Mouse (Mus musculus) frontal cortex, postnatal 14 days (tissue): ENCODE data around the gene Bola1.
A peak's percentile ranks its signal among the peaks of the same experiment; 100 is the strongest.
"Not testable (repeated sequence)": the region's sequence is repeated elsewhere in the genome, so short reads cannot be mapped to it uniquely, and the experiment has no call there.

ENCODE experiments used
- DNase-seq, 2 experiments: peaks; one replicate each; pipeline ENCODE4 v3.0.0; 2022; ENCODE audit warnings: low spot score in 2 of 2

Bola1 gene

DNA sequence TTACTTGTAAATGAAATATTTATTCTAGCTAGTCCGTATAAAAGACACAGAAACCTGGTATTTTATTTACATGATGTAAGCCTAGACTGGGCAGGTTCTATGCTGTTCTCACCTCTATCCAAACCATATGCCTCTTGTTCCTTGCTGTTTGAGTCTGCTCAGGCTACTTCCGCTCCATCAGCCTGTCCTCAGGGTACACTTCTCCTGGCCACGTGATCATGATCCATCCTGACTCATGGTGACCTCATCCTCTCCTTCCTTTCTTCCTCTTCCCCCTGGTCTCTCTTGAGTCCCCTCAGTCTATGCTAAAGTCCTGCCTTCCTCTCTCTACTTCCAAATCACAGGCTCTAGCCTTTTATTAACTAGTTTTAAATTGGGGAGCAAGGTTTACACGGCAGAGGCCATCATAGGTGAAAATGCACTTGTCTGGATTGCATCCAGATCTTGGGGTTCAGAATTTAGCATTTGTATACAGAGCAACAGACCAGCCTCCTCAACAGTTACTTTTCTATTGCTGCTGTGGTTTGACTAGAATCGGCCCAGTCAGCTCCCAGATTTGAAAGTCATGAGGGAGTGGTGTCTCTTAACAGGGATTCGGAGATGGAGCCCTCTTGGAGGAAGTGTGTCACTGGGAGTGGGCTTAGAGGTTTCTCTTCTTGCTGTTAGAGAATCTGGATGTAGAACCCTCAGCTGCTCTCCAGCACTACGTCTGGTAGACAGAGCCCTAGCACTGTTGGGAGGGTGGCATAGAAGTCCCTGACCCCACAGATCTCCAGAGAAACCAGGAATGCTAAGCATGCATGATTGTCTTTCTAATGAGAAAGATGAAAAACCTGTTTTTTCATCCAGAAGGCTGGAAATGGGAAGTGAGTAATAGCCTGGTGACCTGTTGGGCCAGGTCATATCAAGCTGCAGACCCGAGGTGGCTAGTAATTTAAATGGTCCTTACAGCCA lies 7.5 kb upstream of the Bola1 start:
- no peak for DNase-seq

DNA sequence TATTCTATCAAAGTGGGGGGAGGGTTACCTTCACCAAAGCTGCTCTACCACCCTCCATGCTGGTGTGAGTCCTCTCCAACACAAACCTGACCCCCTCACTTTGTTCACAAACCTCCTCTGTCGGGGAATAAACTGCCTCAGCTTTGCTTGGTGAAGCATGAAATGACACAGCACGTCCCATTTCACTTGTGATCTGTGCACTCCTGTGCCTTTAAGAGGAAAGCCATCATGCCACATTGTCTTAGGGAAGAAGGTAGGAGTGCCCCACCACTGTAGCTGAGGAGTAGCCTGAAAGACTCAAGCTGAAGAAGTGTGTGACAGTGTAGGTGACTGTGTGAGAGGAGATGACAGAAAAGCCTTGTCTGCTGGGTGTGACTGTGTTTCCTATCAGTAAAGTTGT lies 5.9 kb upstream of the Bola1 start:
- DNase-seq, result no peak

- DNase-seq, result no peak
These were observed 3.3 kb upstream of the Bola1 start for GRCm38 (mm10) chr3:96222774-96223173.

DNA sequence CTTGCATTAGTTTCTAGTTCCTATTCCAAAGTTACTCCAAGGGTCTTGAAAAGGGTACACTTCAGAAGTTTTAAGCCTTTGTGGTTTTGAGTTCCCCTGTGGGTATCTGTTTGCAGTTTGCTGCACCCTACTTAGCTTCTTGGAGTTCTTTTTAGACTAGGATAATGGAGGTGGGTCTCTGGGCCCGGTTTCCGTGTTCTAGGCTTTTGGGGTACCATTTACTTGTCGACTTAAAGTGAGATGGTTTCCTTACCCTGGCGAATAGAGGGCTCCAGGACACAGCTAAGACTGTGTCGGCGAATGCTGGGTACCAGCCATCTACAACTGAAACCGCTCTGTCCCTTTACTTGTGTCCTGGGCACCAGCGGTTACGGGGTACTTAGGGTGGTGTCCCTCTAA lies 2.1 kb upstream of the Bola1 start:
- DNase-seq, result no peak

- peak; percentile 79 to 80 for DNase-seq
These were observed 1.5 kb upstream of the Bola1 start, which contains the start of the genes Hist2h2ac and Hist2h2be for GRCm38 (mm10) chr3:96220765-96221639. Gene Hist2h2ac (minus strand): TSS chr3:96220880. Gene Hist2h2be (plus strand): TSS chr3:96221119.

DNA sequence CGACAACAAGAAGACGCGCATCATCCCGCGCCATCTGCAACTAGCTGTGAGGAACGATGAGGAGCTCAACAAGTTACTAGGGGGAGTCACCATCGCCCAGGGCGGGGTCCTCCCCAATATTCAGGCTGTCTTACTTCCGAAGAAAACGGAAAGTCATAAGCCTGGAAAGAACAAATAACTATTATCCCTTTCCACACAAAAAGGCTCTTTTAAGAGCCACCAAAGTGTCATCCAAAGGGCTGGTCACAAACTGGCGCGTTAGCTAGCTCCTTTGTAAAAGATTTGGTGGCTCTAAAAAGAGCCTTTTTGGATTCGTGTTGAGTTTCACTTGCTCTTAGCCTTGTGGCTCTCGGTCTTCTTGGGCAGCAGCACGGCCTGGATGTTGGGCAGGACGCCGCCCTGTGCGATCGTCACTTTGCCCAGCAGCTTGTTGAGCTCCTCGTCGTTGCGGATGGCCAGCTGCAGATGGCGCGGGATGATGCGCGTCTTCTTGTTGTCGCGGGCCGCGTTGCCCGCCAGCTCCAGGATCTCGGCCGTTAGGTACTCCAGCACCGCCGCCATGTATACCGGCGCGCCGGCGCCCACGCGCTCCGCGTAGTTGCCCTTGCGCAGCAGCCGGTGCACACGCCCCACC lies 739 bp upstream of the Bola1 start:
- peak in 1 of 2 experiments; percentile 28 for DNase-seq

- no peak for DNase-seq
These were observed 293 bp downstream of the Bola1 start for GRCm38 (mm10) chr3:96219191-96219641.

GRCm38 (mm10) chr3:96209242-96209641 lies 10.3 kb downstream of the Bola1 start:
- no peak for DNase-seq

- DNase-seq, result no peak
These were observed 11.7 kb downstream of the Bola1 start for GRCm38 (mm10) chr3:96207819-96208218.

DNA sequence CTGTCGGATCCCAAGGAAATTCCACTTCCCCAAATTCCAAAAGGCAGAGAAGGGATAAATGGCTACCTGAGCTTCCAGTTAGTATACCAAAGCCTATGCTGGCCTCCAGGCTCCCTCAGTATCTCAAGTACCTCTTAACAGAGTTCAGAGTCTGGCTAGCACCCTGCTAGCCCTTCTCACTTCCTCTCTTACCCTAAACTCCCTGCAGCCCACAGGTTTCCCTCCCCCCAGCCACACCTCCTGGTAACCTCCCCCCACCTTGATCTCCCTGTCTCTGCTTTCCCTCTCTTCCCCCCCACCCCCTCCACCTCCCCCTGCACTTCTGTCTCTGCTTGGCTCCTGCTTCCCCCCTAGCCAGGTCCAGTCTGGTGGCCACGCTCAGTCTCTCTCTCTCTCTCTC lies 19.8 kb downstream of the Bola1 start:
- DNase-seq, result no peak

DNA sequence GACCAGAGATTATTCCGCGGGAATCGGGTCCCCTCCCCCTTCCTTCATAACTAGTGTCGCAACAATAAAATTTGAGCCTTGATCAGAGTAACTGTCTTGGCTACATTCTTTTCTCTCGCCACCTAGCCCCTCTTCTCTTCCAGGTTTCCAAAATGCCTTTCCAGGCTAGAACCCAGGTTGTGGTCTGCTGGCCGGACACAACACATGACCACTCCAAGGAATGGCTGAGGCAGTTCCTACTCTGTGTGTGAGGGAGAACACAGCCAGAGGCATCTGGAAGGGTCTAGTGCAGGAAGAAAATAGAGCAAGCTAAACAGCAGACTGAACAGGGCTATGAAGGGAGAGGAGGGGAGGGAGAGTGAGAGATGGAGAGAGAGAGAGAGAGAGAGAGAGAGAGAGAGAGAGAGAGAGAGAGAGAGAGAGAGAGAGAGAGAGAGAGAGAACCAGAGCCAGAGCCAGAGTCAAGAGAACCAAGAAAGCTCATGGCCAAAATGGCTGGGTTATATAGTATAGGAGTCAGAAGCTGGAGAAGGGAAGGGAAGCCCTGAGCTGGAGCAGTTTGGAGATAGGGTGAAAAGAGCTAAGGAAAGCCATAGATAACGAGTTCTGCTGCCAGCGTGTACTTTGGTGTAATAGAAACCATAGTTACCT lies 20.8 kb downstream of the Bola1 start:
- DNase-seq, result not testable (repeated sequence)

DNA sequence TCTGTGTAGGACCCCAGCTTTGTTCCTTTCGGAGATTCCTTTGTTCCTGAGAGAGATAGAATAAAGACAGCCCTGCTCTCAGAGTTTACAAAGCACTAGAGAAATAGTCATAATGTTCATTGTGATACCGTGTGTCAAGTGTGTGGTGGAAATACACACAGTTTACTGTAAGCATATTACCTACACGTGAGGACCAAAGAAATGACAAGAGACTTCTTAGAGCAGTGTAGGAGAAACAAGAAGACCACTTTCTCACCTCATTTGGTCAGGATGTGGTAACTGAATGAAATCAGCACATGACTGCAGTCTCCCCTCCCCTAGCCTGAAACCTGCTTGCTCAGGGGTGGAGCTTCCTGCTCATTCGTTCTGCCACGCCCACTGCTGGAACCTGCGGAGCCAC lies 21.3 kb downstream of the Bola1 start:
- DNase-seq, result no peak

GRCm38 (mm10) chr3:96197129-96197749 lies 22.3 kb downstream of the Bola1 start:
- peak; percentile 85 to 87 for DNase-seq

- peak in 1 of 2 experiments; percentile 47 for DNase-seq
These were observed 22.9 kb downstream of the Bola1 start for GRCm38 (mm10) chr3:96196437-96197128.

DNA sequence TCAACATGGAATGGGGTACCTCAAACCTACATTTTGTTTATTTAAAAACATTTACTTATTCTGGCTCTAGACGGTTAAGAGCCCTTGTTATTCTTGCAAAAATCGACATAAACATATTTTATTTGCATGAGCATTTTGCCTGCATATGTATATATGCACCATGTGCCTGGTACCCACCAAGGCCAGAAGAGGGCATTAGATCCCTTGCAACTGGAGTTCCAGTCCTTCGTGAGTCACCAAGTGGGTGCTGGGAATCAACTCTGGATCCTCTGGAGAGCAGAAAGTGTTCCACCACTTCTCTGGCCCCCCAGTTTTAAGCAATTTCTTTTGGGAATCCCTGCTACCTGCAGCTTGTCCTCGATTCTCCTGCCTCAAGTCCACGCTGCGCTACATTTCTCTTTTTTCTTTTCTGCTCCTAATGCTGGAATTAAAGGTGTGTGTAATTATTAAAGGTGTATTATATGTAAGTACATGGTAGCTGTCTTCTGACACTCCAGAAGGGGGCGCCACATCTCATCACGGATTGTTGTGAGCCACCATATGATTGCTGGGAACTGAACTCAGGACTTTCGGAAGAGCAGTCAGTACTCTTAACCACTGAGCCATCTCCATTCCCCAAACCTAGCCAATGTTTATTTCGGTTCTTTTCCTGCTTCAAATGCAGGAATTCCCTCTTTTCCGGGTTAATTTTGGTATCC lies 23.7 kb downstream of the Bola1 start:
- DNase-seq, result no peak

DNA sequence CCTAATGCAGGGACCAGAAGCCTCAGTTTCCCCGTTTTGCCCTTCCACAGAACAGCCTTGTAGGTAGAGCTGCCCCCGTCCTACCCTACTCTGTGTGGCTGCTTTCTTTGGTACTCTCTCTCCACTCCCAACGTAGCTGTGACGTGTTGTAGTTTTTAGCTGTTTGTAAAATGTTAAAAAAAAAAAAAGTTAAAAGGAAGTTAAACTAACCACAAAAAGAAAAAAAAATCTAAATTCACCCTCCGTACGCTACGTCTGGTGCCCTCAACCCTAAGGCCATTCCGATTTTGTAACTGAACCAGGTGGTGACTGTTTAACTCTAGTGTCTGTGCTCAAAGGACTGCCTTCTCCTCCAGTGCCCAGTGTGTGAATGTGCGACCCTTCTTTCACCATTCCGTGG lies 24.5 kb downstream of the Bola1 start:
- no peak for DNase-seq

GRCm38 (mm10) chr3:96192977-96193376 lies 26.5 kb downstream of the Bola1 start:
- DNase-seq, result no peak

- DNase-seq, result no peak
These were observed 37.1 kb downstream of the Bola1 start for GRCm38 (mm10) chr3:96182382-96182776.

DNA sequence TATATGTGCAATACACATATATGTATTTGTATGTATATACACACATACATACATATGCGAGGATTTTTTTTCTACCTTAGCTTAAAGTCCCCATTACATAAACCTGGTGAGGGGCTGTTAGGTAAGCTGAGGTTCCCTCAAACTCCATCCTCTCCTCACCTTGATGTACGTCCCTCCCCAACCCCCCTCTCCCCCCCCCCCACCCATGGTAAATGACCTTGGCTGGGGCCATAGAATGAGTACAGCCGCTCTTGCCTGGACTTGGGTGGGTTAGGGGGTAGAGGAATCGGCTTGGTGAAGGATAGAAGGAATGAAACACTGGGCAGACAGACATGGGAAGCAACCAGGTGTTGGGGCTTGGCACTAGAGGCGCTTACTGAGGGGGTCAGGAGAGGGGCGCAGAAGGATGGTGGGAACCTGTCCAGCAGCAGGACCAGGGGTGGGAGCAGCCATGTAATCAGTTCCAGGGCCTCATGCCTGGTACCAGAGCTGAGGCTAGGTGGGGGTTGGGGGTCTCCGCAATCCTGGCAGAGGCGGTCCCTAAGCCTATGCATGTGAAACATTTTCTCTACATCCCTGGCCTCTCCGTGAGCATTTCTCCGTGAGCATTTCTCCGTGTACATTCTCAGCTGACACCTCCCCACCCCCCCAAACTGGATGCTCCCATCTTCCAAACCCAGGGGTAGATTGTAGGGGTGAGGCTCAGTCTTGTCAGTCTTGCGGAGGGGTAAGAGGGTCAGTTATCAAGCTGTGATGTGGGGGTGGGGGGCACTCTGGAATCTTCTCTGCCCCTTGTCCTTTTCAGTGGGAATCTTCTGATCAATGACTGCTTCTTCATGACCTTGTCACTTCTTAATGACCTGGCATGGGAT lies 37.8 kb downstream of the Bola1 start:
- no peak for DNase-seq
